Mouse (Mus musculus) embryonic facial prominence, embryonic 13.5 days (tissue): ENCODE measurements around the gene Tgm2. TPM values are rescaled to one million over a fixed set of nuclear protein-coding genes. Genes with fewer than 3 reads are reported as not detected.

Experiments used
- ATAC-seq: fragments of 200-750 bp; cut with Nextera tagmentation; 2 replicates; pipeline ENCODE4 v1.8.0; 2017; ENCODE audit warnings: low read depth; ENCODE audit not compliant: insufficient number of reproducible peaks, insufficient read depth, low FRiP score, low TSS enrichment
- H3K27ac ChIP-seq: fragments of 300-500 bp; sonication (generic); 2 replicates; pipeline ENCODE4 v1.5.1; 2015; ENCODE audit warnings: moderate library complexity, mild to moderate bottlenecking, inconsistent platforms
- H3K27me3 ChIP-seq: fragments of 300-500 bp; sonication (generic); 2 replicates; pipeline ENCODE4 v1.6.1; 2015; ENCODE audit warnings: mild to moderate bottlenecking, inconsistent platforms
- H3K36me3 ChIP-seq: fragments of 300-500 bp; sonication (generic); 2 replicates; pipeline ENCODE4 v1.6.1; 2015; ENCODE audit warnings: mild to moderate bottlenecking, inconsistent platforms
- H3K4me1 ChIP-seq: fragments of 300-500 bp; sonication (generic); 2 replicates; pipeline ENCODE4 v1.6.1; 2015; ENCODE audit warnings: inconsistent platforms
- H3K4me2 ChIP-seq: fragments of 300-500 bp; sonication (generic); 2 replicates; pipeline ENCODE4 v1.6.1; 2015; ENCODE audit warnings: moderate library complexity, mild to moderate bottlenecking, inconsistent platforms
- H3K4me3 ChIP-seq: fragments of 300-500 bp; sonication (generic); 2 replicates; pipeline ENCODE4 v1.5.1; 2015; ENCODE audit warnings: mild to moderate bottlenecking, inconsistent platforms
- H3K9ac ChIP-seq: fragments of 300-500 bp; sonication (generic); 2 replicates; pipeline ENCODE4 v1.6.1; 2015; ENCODE audit warnings: mild to moderate bottlenecking, inconsistent platforms
- H3K9me3 ChIP-seq: fragments of 300-500 bp; sonication (generic); 2 replicates; pipeline ENCODE4 v1.6.1; 2016; ENCODE audit warnings: inconsistent platforms
- WGBS: fragments of 180-500 bp; shearing (Covaris S2); methylation state at CpG from one replicate; pipeline ENCODE4 v1.1.7; 2015; ENCODE audit warnings: mixed read lengths; 5-methylcytosine and 5-hydroxymethylcytosine counted together
- polyA plus RNA-seq: library from polyadenylated mRNA; unstranded; fragments of >200 nt; fragmentation: Nextera tagmentation; extraction: Ambion mirVana; gene quantifications from 2 replicates; pipeline ENCODE4 v1.2.1, GENCODE M21; 2015

Gene Tgm2
- polyA plus RNA-seq, 1 experiment from 2014 or later, result 10.9 TPM

GRCm38 (mm10) chr2:158165776-158166175 lies 19.5 kb upstream of the Tgm2 start:
- H3K9me3 ChIP-seq, result no peaks in the 10 kb centered on the region
- H3K27ac ChIP-seq, result no peak overlapping the region
- no peaks in the 10 kb centered on the region for H3K27me3 ChIP-seq
- no peak overlapping the region for H3K4me2 ChIP-seq
- peaks cover 8% of the 10 kb centered on the region for H3K4me1 ChIP-seq
- WGBS, result 81% methylated on average over 4 of the region's 4 CpGs
- no peak overlapping the region for H3K4me3 ChIP-seq
- ATAC-seq, result no peak
- H3K36me3 ChIP-seq, result no peaks in the 10 kb centered on the region
- no peak overlapping the region for H3K9ac ChIP-seq

- no peaks in the 10 kb centered on the region for H3K36me3 ChIP-seq
- WGBS, result 62% methylated on average over 6 of the region's 6 CpGs
- H3K4me1 ChIP-seq, result peaks cover 10% of the 10 kb centered on the region
- H3K9me3 ChIP-seq, result no peaks in the 10 kb centered on the region
- ATAC-seq, result no peak
- no peak overlapping the region for H3K4me2 ChIP-seq
- no peak overlapping the region for H3K27ac ChIP-seq
- no peaks in the 10 kb centered on the region for H3K27me3 ChIP-seq
- no peak overlapping the region for H3K9ac ChIP-seq
- no peak overlapping the region for H3K4me3 ChIP-seq
These were observed 16.8 kb upstream of the Tgm2 start for GRCm38 (mm10) chr2:158163034-158163433.

GRCm38 (mm10) chr2:158161761-158162160 lies 15.5 kb upstream of the Tgm2 start:
- Histone ChIP-seq H3K4me1 (0 out of 2 replicates have a peak, but pooled peaks cover 4% of the 10 kb centered on the region), H3K36me3 (no peaks in the 10 kb centered on the region), H3K4me2 (no peak overlapping the region), H3K27me3 (no peaks in the 10 kb centered on the region), H3K27ac (no peak overlapping the region), H3K9me3 (no peaks in the 10 kb centered on the region), H3K9ac (no peak overlapping the region), H3K4me3 (no peak overlapping the region)
- no peak for ATAC-seq
- WGBS, result 81% methylated on average over 6 of the region's 6 CpGs

GRCm38 (mm10) chr2:158159376-158160235 lies 13.4 kb upstream of the Tgm2 start:
- Histone ChIP-seq H3K4me2 (no peak overlapping the region), H3K9me3 (no peaks in the 10 kb centered on the region), H3K36me3 (no peaks in the 10 kb centered on the region), H3K4me1 (peaks cover 7% of the 10 kb centered on the region; the same call in 1 of the 2 replicates), H3K27me3 (no peaks in the 10 kb centered on the region), H3K27ac (no peak overlapping the region), H3K4me3 (no peak overlapping the region), H3K9ac (no peak overlapping the region)
- 58% methylated on average over 7 of the region's 7 CpGs for WGBS
- ATAC-seq, result no peak

- H3K36me3 ChIP-seq, result no peaks in the 10 kb centered on the region
- WGBS, result 57% methylated on average over 8 of the region's 8 CpGs
- peaks cover 25% of the 10 kb centered on the region for H3K4me1 ChIP-seq
- H3K9me3 ChIP-seq, result no peaks in the 10 kb centered on the region
- H3K4me2 ChIP-seq, result no peak overlapping the region
- no peak overlapping the region for H3K9ac ChIP-seq
- H3K27me3 ChIP-seq, result no peaks in the 10 kb centered on the region
- no peak for ATAC-seq
- H3K27ac ChIP-seq, result no peak overlapping the region
- H3K4me3 ChIP-seq, result no peak overlapping the region
These were observed 11.4 kb upstream of the Tgm2 start for GRCm38 (mm10) chr2:158157654-158158053.

GRCm38 (mm10) chr2:158156487-158156886 lies 10.3 kb upstream of the Tgm2 start:
- 87% methylated on average over 9 of the region's 9 CpGs for WGBS
- ATAC-seq, result no peak
- H3K27ac ChIP-seq, result no peak overlapping the region

GRCm38 (mm10) chr2:158155615-158156014 lies 9.4 kb upstream of the Tgm2 start:
- no peak overlapping the region for H3K27ac ChIP-seq
- H3K9ac ChIP-seq, result no peak overlapping the region
- H3K4me1 ChIP-seq, result peaks cover 33% of the 10 kb centered on the region
- no peaks in the 10 kb centered on the region for H3K27me3 ChIP-seq
- H3K36me3 ChIP-seq, result no peaks in the 10 kb centered on the region
- H3K9me3 ChIP-seq, result no peaks in the 10 kb centered on the region
- ATAC-seq, result no peak
- H3K4me3 ChIP-seq, result no peak overlapping the region
- no peak overlapping the region for H3K4me2 ChIP-seq
- WGBS, result 67% methylated on average over 2 of the region's 2 CpGs

More at GRCm38 (mm10) chr2:158156487-158156886, 10.3 kb upstream of the Tgm2 start:
- no peaks in the 10 kb centered on the region for H3K27me3 ChIP-seq
- no peak overlapping the region for H3K9ac ChIP-seq
- no peaks in the 10 kb centered on the region for H3K36me3 ChIP-seq
- no peaks in the 10 kb centered on the region for H3K9me3 ChIP-seq
- H3K4me2 ChIP-seq, result no peak overlapping the region
- no peak overlapping the region for H3K4me3 ChIP-seq
- H3K4me1 ChIP-seq, result peaks cover 33% of the 10 kb centered on the region

GRCm38 (mm10) chr2:158155101-158155500 lies 8.9 kb upstream of the Tgm2 start:
- Histone ChIP-seq H3K9me3 (no peaks in the 10 kb centered on the region), H3K9ac (no peak overlapping the region), H3K27ac (no peak overlapping the region), H3K4me3 (no peak overlapping the region), H3K27me3 (no peaks in the 10 kb centered on the region), H3K4me1 (peaks cover 33% of the 10 kb centered on the region), H3K4me2 (no peak overlapping the region), H3K36me3 (no peaks in the 10 kb centered on the region)
- 86% methylated on average over 7 of the region's 7 CpGs for WGBS
- no peak for ATAC-seq

GRCm38 (mm10) chr2:158154641-158155040 lies 8.4 kb upstream of the Tgm2 start:
- H3K4me2 ChIP-seq, result no peak overlapping the region
- H3K27me3 ChIP-seq, result no peaks in the 10 kb centered on the region
- H3K36me3 ChIP-seq, result no peaks in the 10 kb centered on the region
- no peak overlapping the region for H3K4me3 ChIP-seq
- H3K9me3 ChIP-seq, result no peaks in the 10 kb centered on the region
- no peak overlapping the region for H3K9ac ChIP-seq
- WGBS, result 60% methylated on average over 8 of the region's 8 CpGs
- H3K27ac ChIP-seq, result peak overlapping the region; percentile 80
- ATAC-seq, result no peak
- peaks cover 29% of the 10 kb centered on the region for H3K4me1 ChIP-seq

- H3K4me2 ChIP-seq, result peak overlapping the region; percentile 72
- H3K9ac ChIP-seq, result peak overlapping the region; percentile 62
- H3K4me3 ChIP-seq, result peak overlapping the region; percentile 44
- H3K4me1 ChIP-seq, result peaks cover 29% of the 10 kb centered on the region
- H3K9me3 ChIP-seq, result no peaks in the 10 kb centered on the region
- H3K36me3 ChIP-seq, result no peaks in the 10 kb centered on the region
- peak overlapping the region; percentile 80 for H3K27ac ChIP-seq
- ATAC-seq, result peak; percentile 75
- no peaks in the 10 kb centered on the region for H3K27me3 ChIP-seq
- under 1% methylated on average over 22 of the region's 22 CpGs for WGBS
These were observed 7.6 kb upstream of the Tgm2 start for GRCm38 (mm10) chr2:158153728-158154343.

- no peak; the same call in 1 of the 2 replicates for ATAC-seq
- peak overlapping the region; percentile 72 for H3K4me2 ChIP-seq
- H3K4me1 ChIP-seq, result peaks cover 29% of the 10 kb centered on the region
- no peaks in the 10 kb centered on the region for H3K9me3 ChIP-seq
- H3K36me3 ChIP-seq, result no peaks in the 10 kb centered on the region
- no peak overlapping the region for H3K4me3 ChIP-seq
- H3K27ac ChIP-seq, result peak overlapping the region; percentile 80
- no peaks in the 10 kb centered on the region for H3K27me3 ChIP-seq
- WGBS, result 21% methylated on average over 6 of the region's 6 CpGs
- no peak overlapping the region for H3K9ac ChIP-seq
These were observed 6.6 kb upstream of the Tgm2 start for GRCm38 (mm10) chr2:158152685-158153309.
